Mouse (Mus musculus) brain, embryonic 14.5 days (tissue): Measurements from ENCODE around the gene Kcnk3.

Source experiments
- CTCF ChIP-seq: fragments of 200-500 bp; IDR thresholded peaks from 2 replicates; pipeline ENCODE4 v1.5.1; 2012; ENCODE audit warnings: inconsistent platforms, mild to moderate bottlenecking, moderate library complexity, borderline replicate concordance; ENCODE audit not compliant: insufficient read depth, insufficient read length; ENCODE audit errors: extremely low read depth
- POLR2A ChIP-seq: fragments of 200-500 bp; IDR thresholded peaks from 2 replicates; pipeline ENCODE4 v1.6.1; 2012; ENCODE audit warnings: mild to moderate bottlenecking, inconsistent platforms, borderline replicate concordance; ENCODE audit not compliant: poor library complexity, insufficient read depth, insufficient read length, severe bottlenecking; ENCODE audit errors: extremely low read depth

DNA sequence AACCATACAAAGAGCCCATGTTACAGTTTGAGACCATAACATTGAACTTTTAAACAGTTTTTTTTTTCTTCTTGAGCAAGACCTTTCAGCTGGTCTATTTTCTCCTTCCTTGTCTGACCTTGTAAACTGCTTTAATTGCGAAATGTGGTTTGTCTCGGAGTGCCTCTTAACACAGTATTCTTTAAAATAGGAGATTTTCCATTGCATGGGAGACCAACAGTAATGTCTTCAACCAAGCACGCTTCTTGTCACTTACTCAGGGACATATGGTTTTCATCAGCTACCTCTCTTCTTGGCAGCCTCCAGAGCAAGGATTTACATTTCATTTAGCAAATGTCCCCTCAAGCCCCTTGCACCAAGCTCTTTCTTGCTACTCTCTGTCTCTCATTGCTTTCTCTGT lies 31.7 kb upstream of the Kcnk3 start:
- TF ChIP-seq CTCF = no peak
- TF ChIP-seq POLR2A = no peak
